Mouse (Mus musculus): ENCODE measurements at regions not wholly inside any gene's neighbourhood (a gene's known extent, or its start where the extent isn't known, plus 50 kb on each side); places are given as distances from the start of the nearest gene placed in this dataset.

DNA sequence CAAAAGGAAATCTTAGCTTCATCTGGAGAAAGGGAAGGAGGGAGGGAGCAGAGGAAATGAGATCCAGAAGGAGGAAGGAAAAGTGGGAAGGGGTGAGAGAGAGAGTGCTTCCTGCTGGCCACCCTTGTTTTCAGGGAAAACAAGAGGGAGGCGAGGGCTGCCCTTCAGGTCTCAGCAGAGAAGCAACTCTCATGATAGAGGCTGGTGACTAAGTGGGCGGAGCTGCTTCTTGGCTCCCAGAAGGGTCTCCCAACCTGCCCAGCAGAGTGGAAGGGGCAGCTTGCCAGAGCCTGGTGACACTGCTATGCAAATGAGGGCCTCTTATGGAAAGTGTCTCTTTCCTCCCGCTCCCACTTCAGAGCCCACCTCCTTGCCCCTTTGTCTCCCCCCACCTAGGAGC is 285.8 kb downstream of the Barhl2 start:
- DNase-seq: no peak

DNA sequence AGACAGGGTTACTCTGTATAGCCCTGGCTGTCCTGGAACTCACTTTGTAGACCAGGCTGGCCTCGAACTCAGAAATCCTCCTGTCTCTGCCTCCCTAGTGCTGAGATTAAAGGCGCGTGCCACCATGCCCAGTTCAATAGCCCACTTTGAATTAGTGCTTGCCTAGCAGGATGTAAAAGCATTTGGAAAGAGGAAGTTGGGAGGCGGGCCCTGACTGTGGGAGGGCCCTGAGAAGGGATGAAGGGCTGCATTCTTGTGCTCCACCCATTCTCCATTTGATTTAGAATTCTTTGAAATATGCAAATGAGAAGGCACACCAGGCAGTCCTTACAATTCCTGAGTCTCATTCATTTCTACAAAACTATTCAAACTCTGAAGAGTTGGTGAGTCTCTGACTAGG is 287.6 kb downstream of the Barhl2 start:
- DNase-seq: no peak

DNA sequence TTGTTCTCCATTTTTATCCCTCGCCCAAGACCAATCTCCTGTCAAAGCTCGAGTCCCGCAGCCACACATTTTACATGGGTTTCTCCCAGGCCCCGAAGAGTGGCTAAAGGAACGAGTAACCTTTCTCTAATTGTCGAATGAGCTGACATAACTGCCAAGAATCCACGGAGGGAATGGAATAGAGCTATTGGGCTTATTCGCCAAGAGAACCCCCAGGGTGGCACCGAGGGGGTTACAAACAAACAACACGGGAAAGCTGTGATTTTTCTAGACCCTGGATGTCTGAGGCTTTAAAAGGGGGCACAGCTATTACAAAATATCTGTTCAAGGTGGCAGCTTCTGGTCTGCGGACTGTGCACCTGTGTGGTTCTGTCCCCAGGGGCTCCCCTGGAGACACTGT is 290.4 kb downstream of the Barhl2 start:
- no peak for DNase-seq

- no peak for DNase-seq
Measured at GRCm38 (mm10) chr5:106166266-106166665, 289.9 kb downstream of the Zfp326 start.

DNA sequence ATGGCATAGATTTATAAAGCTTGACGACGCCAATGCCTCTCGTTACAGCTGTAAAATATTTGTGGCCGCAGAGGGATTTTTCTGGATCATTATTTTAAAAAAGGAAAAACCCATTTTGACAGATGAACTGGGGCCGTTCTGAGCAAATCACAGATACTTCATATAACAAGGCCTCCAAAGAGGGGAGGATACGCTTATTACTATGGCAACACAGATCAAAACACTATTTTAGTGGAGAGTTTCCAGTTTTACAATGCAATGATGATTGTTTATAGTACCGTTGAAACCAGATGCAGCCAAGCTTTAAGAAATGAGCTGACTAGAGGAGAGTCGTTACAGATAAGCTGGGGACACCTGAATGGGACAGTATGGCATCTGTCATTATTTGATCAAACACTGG is 287.8 kb downstream of the Zfp326 start:
- DNase-seq: no peak

GRCm38 (mm10) chr5:106162981-106163653 is 286.8 kb downstream of the Zfp326 start:
- no peak for DNase-seq

DNA sequence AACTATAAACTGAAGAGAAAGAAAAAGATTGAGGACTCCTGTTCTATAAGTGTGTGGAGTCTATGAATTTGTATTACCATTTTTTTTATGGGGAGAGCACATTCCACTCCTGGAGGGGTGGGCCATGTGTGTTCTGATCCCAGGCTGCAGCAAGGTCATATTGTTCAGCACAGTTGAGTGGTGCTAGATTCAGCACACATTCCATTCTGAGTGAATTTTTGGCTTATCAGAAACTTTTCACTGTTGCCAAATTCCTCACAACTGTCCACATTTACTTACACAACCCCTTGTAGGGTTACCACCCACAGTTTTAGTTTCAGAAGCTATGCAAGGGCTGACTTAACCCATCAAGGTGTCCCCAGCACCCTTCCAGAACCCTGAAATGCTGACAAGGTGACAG is 262.7 kb downstream of the Zfp326 start:
- DNase-seq: no peak

- DNase-seq: no peak
Measured at GRCm38 (mm10) chr5:106122928-106123327, 246.6 kb downstream of the Zfp326 start.

- DNase-seq: no peak
Measured at GRCm38 (mm10) chr5:106119584-106119983, 243.2 kb downstream of the Zfp326 start.

DNA sequence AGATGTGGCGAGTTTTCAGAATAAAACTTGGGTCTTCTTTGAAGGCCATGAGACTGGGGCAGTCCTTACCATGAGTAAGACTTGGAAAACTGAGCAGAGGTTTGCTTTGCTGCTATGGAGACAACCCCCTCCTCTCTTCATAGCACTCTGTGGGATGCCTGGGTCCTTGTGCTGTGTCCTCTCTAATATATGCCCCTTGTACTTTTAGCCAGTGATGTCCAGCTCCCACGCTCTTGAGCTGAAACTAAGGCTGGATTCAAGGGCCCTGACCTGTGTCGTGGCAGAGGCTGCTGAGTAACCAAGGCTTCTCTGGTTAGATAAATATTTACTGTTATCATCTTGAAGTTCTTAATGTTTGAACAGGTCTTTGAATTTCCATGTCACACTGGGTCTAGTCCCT is 236.8 kb downstream of the Zfp326 start:
- no peak for DNase-seq

DNA sequence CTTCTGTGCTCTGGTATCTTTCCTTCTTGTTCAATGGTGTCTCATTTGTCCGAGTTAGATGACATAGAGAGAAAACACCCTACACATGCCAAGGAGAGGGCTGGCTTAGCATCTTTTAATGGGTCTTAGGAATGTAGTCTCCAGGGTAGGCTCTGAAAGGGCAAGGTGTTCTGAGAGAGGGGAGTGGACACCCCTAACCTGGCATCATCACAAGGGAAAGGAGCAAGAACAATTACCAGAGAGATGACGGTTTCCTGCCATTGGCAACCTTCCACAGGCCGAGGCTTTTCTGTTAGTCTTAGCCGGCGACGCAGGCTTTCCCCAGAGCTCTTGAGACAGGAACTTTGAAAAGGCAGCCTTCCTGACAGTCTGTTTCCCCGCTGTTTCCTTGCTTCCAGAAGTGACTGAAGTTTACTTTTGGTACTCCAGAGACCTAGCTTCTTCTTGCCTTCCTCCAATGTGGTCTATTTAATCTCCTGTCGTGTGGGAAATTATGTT is 232.2 kb downstream of the Zfp326 start:
- no peak for DNase-seq

DNA sequence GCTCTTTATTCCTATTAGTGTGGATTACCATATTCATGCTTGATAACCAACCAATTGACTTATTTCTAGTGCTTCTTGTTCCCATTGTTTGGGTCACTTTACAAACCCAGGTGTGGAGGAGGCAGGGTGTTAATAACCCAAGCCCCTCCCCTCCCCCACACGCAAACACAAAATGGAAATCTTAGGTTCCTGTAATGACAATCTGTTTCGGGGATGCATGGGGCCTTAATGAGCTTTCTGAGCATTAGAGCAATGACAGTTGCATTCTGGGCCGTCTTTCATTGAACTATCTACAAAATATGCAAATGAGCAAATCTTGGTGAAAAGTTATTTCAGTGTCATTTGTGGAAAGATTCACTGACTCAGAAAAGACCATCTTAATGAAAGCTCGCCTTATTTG is 225.9 kb downstream of the Zfp326 start:
- no peak for DNase-seq

DNA sequence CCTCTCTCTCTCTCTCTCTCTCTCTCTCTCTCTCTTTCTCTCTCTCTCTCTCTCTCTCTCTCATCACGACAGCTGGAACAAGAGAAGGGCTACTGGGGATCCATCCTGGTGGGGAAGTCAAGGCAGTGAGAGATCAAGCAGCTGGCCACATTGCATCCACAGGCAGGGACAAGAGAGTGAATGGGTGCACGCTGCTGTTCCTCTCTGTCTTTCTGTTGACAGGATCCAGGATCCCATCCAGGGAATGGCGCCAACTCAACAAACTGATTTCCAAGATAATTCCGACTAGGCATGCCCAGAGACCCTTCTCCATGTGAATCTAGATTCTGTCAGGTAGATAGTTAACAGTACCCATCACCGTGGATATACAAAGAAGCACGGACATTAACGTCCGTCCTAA is 222.5 kb downstream of the Zfp326 start:
- no peak for DNase-seq

- DNase-seq: peak; percentile 25
Measured at GRCm38 (mm10) chr5:106089332-106089731, 213.0 kb downstream of the Zfp326 start.

DNA sequence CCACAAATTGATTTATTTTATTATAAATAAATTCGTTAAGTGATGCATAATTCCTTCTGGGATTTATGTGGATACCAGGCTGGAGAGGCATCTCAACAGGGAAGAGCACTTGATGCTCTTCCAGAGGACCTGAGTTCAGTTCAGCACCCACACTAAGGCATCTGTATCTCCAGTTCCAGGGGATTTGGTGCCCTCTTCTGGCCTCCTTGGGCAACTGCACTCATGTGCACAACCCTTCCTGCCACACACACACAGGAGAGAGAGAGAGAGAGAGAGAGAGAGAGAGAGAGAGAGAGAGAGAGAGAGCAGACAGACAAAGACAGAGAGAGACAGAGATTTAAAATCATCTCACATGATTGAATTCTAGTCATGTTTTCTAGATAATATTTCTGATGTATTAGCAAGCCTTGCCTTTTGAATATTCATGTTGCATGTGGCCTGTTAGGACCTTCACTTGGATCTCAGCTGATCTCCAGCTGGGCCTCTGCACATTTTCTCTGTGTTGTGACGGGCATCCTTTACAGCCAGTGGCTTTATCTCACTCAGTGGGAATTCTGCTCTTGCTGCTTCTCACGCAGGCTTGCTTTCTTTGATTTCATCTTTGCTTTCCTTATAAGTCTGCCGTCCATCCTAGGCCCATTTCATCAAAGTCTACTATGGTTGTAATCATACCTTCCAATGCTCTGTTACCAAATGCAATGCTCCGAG is 212.3 kb downstream of the Zfp326 start:
- no peak for DNase-seq

DNA sequence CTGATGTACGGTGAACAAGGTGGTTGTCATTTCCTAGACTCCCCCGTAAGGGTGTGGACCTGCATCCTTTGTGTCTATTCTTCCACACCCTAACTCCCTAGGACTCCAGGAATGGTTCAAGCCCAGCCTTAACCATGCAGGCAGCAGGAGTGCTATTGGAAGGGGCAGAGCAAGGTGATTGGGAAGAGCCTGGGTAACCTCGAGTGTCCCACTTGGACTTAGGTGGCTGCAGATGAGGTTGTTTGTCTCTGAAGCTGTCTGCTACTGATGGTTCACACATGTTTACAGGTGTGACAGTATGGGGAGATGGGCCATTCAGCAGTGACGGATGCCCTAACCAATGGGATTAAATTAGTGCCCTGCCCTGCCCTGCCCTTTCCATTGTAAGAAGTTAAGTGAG is 207.4 kb downstream of the Zfp326 start:
- no peak for DNase-seq

DNA sequence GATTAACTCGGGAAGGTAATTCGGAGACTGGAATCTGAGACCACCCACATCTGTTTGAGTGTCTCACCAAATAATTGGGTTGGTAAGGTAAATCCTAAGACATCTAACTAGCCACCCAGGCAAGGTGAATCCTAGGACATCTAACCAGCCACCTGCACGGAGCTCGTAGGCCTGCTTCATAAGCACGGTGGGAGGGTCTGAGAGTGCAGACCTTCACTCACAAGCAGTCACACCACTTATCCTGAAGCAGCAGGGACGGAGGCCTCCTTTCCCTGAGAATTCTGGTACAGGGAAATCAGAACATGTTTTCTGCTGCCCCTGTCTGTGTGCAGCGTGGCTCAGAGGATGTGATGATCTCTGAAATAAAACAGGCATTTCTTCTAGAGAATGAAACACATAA is 206.5 kb downstream of the Zfp326 start:
- no peak for DNase-seq

- no peak for DNase-seq
Measured at GRCm38 (mm10) chr5:106067124-106067551, 190.8 kb downstream of the Zfp326 start.

- DNase-seq: no peak
Measured at GRCm38 (mm10) chr5:106066706-106067105, 190.3 kb downstream of the Zfp326 start.

- no peak for DNase-seq
Measured at GRCm38 (mm10) chr5:106064366-106064765, 188.0 kb downstream of the Zfp326 start.

DNA sequence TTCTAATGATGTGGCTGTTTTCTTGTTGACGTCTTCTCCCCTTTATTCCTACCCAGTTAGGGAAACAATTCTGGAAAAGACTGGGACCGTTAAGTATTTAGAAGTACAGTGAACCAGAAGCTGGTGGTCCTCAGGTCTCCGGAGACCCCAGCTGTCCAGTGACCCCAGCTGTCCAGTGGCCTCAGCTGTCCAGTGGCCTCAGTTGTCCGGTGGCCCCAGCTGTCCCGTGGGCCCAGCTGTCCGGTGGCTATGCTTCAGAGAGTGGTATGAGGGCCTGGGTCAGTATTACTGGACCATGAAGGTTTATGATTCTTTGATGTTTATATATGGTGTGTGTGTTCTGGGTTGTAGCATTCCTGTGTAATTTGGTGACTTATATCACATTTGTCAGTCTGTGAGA is 186.6 kb downstream of the Zfp326 start:
- DNase-seq: no peak

DNA sequence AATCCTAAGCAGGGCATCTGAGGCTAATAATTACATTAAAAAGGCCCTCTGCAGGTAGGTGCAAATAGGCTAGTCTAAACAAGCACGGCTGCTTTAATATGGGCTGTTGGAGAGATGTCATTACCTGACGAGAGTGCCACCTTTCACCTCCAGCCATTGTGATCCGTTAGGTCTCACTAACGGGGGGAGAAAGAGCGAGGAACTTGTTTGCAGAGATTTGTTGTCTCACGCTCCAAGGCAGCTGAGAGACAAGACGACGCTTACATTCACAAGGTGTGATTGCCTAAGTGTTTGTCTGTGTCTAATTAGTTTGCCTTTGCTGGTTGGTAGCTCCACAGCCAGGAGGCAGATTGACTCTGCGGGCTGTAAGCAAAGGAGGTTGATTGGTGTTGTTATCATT is 180.3 kb downstream of the Zfp326 start:
- DNase-seq: no peak

DNA sequence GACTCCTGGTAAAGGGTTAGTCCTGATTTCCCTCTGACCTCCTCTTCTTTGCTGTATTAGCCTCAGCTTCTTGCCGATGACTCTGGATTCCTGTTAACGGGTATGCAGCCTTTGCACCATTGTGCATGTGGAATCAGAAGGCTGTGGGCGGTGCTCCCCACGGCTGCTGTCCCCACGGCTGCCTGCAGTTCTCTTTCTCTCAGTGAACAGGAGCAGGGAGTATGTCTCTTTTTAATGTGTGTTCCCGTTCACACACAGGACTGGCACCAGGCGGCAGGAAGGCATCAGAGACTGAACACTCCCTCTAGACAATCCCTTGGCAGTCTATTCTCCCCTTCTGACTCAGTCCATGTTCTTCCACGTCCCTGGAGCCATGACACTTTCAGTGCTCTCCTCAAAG is 178.9 kb downstream of the Zfp326 start:
- DNase-seq: peak; percentile 12

GRCm38 (mm10) chr5:106051026-106051425 is 174.7 kb downstream of the Zfp326 start:
- DNase-seq: no peak
